Mouse (Mus musculus) cortical plate, adult 2 months (tissue): Measurements from ENCODE around the gene Aldh5a1.

Experiments
- CTCF ChIP-seq: fragments of 200-500 bp; IDR thresholded peaks from 2 replicates; pipeline ENCODE4 v1.5.1; 2011; ENCODE audit warnings: mild to moderate bottlenecking, control low read depth, low read length; ENCODE audit not compliant: insufficient read depth; ENCODE audit errors: extremely low read depth
- POLR2A ChIP-seq: fragments of 200-500 bp; IDR thresholded peaks from 2 replicates; pipeline ENCODE4 v1.6.1; 2011; ENCODE audit warnings: mild to moderate bottlenecking, low read length, control low read depth; ENCODE audit not compliant: insufficient read depth; ENCODE audit errors: extremely low read depth

DNA sequence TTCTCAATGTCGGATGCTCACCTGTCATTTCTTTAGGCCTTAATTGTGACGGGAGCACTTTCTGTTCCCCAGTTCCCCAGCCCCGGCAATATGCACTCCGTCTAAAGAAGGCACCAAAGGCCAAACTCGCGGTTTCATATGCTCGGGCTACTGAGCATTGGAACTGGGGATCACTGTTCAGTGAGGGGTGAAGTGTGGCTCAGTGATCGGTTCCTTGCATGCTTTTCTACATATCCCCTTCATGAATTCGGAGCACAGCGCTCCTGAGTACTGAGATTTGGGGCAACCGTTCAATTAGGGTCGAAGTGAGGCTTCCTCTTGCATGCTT, 342 bp upstream of the Aldh5a1 start:
- TF ChIP-seq CTCF = no peak
- no peak for TF ChIP-seq POLR2A
